Mouse (Mus musculus) hindlimb bud, embryonic 11.5 days (tissue): ENCODE data around the gene Tbc1d32.
A peak's percentile ranks its signal among the peaks of the same experiment; 100 is the strongest.

Experiments
- DNase-seq: peaks from one replicate; pipeline ENCODE4 v3.0.0-alpha.2; 2012; ENCODE audit warnings: low read depth, low spot score; ENCODE audit errors: extremely low spot score

The Tbc1d32 gene

DNA sequence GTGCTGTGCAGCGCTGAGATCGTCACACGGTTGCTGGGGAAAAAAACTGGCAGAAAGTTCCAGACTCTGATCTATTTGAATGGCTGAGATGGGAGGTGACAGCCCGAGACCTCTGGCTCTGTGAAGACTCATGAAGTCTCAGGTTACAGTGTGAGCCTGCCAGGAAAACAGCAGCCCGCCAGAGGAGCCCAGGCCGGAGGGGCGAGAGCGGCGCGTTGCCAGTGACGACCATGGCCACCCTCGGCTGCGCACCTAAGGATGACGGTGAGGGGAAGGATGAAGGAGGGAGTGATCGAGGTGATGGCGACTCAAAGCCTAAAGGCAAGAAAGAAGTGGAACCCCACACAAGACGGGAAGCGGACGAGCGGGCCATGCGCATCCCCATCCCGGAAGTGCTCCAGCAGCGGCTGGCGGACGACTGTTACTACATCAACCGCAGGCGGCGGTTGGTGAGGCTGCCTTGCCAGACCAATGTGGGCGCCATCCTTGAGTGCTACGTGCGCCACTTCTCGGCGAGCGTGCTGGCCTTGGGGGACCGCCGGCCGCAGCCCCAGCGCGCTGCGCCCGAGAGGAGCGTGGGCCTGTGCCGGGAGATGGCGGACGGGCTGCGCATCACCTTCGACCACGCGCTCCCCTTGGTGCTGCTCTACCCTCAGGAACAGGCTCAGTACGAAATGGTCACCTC lies 113.4 kb downstream of the Tbc1d32 start:
- peak; percentile 42 for DNase-seq

GRCm38 (mm10) chr10:56106996-56107334 lies 121.5 kb downstream of the Tbc1d32 start:
- DNase-seq, result no peak

GRCm38 (mm10) chr10:56106333-56106995 lies 122.0 kb downstream of the Tbc1d32 start, which contains the start of gene Msl3l2:
Gene Msl3l2, plus strand, starts transcription at chr10:56106917.
- peak; percentile 35 for DNase-seq

GRCm38 (mm10) chr10:56099641-56100310 lies 128.7 kb downstream of the Tbc1d32 start:
- no peak for DNase-seq

- no peak for DNase-seq
Observed at GRCm38 (mm10) chr10:56099126-56099525, 129.4 kb downstream of the Tbc1d32 start.

DNA sequence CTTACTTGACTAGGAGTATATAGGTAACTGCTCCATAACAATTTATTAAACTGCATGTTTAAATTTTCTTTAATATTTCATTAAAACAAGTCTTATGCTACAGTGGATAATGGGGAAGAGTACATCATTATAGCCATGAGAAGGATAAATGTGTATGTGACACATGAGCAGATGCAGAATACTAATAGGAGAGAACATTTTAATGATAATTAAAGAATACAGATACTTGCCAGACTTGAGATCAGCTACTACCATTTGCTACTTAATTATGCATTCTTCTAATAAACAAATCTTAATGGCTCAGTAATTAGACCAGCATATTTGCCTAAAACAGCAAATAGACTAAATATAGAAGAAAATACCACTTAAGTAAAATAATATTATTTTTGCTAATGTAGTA lies 131.7 kb downstream of the Tbc1d32 start:
- DNase-seq, result no peak

GRCm38 (mm10) chr10:56094586-56094985 lies 133.9 kb downstream of the Tbc1d32 start:
- DNase-seq, result no peak

DNA sequence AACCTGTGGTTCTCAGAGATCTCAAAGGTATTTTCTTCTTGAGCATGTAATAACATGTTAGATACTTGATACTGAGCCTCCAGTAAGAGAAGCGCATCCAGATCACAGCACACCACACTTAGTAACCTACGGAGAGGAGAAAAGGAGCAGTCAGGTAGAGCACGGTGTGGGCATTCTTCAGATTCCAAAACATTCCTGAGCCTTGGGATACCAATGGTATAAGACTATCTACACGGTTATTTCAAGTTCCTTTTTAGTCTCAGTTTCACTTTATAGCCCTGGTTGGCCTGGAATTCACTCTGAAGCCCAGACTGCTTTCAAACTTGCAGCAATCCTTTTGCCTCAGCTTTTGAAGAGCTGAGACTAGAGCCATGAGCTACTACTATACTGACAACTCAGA lies 138.8 kb downstream of the Tbc1d32 start:
- DNase-seq, result no peak

DNA sequence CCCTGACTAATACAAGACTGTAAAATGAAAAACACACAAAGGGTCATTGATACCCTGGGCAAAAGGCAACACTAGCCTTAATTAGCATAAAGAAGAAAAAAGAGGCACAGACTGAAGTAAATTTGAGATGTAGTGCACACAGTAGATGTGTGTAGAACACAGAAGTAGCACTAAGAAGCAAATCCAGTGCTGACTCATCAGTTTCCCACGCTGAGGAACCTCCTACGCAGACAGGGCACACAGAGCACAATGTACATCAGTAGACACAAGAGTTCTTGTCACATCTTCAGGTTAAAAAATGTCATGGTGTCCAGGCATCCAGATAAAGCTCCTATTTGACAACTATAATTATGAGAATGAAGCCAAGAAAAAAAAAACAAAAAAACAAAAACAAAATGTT lies 165.7 kb downstream of the Tbc1d32 start:
- DNase-seq, result no peak

DNA sequence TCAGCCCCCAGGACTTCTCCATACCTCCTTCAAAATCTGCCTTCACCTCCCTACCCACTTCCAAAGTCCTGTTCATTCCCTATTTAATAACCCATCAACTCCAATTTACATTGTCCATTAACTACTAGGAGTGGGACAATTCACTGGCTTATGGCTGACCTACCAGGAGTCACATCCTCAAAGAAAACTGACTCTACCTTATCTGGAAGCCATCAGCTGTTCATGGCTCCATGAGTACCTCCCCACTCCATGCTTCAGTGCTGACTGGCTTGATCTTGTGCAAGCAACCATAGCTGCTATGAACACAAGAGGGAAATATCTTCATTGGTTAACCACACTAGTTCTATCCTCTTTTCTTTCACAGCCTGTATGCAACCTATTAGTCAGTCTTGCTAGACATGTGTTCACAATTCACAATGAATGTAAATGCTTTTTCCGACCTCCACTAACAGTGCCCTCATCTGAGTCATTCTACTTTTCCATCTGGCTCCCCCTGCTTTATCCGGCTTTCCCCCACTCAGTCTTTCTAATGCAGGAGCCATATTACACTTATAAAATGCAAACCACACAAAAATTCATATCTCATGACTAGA lies 167.2 kb downstream of the Tbc1d32 start:
- no peak for DNase-seq

GRCm38 (mm10) chr10:56058979-56059422 lies 169.5 kb downstream of the Tbc1d32 start:
- no peak for DNase-seq

DNA sequence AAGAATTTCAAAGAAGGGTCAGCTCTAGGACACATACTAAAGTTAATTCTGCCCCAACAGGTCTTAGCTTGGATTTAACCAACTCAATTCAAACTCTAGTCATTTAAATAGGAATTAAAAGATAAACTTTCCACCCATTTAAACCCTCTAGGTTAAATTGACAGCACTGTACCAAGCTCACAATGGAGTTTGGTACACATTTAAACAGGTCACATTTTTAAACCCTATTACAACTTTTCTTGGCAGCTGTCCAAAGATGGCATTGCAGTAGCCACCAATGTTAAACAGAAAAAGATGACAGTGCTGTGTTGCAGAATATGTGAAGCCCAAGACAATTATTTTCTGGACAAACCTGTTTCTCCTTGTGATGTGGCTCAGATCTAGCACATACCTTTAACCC lies 203.1 kb downstream of the Tbc1d32 start:
- DNase-seq, result no peak

- no peak for DNase-seq
Observed at GRCm38 (mm10) chr10:56024579-56024978, 203.9 kb downstream of the Tbc1d32 start.

DNA sequence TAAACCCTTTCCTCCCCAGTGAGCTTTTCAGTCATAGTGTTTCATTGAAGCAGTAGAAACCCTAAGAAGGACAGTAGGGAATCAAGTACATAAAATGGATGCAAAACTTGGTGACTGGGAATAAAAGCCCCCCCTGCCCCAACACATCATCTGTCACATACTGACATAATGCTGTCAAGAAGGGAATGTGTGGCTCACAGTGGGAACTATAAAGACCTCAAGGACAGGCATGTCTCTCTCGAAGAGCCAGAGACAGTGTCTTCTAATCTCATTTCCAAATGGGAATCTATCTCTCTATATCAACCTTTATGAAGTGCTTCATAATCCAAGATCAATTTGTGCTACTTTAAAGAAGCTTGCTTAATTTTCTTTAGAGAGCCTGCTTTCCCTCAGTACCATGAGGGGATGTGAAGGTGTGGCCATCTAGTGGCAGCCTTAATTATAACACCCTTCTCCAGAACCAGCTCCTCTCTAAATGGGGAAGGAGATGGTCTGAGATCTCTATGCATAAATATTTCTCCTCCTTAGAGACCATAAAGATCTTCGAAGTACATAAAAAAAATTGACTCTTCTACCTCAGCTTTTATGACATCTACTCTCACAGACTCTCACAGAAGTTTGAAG lies 248.5 kb downstream of the Tbc1d32 start:
- peak; percentile 26 for DNase-seq

DNA sequence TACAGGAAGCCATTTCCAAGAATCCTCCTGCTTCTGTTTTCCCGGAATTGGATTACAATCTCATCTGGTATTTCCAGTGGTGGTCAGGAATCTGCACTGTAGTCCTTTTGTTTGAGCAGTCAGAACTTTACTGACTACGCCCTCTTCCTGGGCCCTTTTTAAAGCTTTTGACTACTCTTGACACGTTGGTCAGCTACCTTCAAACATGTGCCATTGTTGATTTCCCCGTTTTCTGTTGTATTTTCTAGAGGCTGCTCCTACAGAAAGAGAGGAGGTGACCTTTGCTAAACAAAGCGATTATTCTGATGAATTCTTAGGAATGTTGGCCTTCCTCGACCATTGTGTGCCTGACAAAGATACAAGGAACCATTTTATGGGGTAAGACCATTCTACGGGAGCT lies 250.5 kb downstream of the Tbc1d32 start:
- no peak for DNase-seq
